Mouse (Mus musculus): ENCODE results near the gene Antxr1.

The Antxr1 gene

DNA sequence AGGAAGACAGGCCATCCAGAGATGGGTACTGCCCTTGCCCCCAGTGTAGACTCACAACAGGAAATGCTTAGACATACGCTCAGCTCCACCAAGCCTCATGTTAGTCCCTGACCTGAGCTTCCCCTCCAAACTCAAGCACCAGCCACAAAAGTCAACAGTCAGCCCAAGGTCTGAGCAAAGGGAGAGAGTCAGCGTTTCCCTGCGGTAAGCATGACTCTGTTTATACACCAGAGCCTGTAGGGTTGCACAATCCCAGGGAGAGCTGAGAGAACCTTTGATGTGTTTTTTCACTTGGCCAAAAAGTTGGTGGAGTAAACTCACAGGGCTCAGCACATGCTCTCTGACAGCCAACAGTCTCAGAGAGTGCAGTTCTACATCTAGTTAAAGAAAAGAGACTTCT is 145.9 kb downstream of the Antxr1 start:
- no peak for DNase-seq (ENCODE audit: low spot score in 2 of 2)

DNA sequence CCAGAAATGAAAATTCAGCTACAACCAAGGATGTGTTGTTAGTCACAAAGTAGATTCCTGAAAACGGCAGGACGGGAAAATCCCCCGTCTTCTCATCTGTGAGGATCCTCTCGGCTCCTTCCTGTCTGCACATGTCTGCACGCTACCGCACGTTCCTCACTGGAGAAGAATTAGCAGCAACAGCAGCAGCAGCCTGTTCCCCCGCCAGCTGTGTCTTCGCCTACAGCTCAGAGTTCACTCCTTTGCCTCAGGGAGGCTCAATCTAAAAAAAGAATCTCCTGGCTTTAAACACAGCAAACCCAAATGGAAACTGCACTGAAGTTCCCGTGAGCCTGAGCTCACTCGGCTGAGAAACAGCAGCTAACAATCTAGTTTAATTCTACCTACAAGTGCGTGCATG is 148.6 kb downstream of the Antxr1 start:
- DNase-seq (ENCODE audit: low spot score in 2 of 2): peak; percentile 80 to 86

DNA sequence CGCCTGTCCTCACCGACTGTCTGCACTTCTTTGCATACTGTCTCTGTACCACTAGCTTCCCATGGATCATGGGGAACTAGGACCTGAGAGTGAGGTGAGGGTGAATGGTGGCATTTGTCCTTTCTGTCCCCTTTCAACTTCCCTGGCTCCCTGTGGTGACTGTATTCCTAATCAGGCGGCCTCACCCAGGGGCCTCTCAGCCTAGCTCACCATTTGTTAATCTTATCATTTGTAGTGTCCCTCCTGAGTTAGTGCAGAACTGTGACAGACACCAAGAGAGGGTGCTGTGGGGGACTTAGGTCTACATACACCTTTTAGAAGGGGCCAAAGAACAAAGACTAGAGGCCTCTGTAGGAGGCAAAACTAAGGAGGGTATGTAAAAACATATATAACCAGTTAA is 151.2 kb downstream of the Antxr1 start:
- DNase-seq (ENCODE audit: low spot score in 2 of 2): no peak

DNA sequence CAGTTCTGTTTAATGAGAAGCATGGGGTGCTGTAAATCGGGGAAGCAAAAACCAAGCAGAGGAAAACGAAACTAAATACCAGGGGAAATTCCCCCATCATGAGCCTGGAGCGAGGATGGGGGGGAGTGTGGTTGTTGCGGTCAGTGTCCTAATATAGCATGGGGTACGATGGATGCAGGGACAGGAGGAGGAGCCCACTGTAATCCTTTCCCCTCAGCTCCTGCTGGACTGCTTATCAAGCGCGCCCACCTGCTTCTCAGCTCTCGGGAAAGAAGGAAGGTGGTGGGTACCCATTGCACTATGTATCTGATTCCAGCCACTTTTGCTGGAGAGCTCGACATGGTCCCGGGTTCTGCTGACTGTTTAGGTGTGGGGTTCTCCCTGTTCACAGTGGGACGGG is 151.6 kb downstream of the Antxr1 start:
- no peak for DNase-seq (ENCODE audit: low spot score in 2 of 2)

DNA sequence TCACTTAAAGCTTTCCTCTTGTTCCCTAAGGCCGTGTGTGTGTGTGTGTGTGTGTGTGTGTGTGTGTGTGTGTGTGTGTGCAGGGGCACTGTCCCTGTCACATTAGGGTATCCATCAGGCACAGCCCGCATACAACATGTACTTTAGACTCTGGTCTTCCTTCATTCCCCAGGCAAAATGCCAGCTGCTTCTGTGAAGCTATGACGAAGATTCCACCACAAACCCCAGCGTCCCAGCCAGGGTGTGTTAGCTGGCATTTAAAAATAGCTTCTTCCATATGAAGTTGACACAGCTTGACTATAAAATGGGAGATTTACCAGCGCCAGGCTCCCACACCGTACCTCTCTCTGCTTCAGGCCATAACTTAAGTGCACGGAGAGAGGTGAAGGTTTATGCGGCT is 152.5 kb downstream of the Antxr1 start:
- DNase-seq (ENCODE audit: low spot score in 2 of 2): peak; percentile 91 to 94

DNA sequence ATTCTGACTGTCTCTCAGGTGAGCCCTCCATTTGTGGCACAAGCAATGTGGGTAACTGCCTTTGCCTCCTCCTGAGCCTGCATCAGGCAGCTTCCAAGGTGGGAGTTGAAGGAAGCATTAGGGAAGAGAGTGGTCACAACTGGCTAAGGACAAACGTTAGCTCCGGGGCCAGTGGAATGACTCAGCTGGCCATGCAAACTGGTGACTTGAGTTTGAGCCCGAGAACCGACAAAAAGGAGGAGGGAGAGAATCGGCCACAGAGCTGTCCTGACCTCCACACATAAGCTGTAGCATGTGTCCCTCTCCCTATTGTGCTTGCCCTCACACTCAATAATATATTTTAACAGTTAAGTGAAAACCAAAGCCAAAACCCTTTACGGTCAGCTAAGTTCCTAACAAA is 152.9 kb downstream of the Antxr1 start:
- no peak for DNase-seq (ENCODE audit: low spot score in 2 of 2)

DNA sequence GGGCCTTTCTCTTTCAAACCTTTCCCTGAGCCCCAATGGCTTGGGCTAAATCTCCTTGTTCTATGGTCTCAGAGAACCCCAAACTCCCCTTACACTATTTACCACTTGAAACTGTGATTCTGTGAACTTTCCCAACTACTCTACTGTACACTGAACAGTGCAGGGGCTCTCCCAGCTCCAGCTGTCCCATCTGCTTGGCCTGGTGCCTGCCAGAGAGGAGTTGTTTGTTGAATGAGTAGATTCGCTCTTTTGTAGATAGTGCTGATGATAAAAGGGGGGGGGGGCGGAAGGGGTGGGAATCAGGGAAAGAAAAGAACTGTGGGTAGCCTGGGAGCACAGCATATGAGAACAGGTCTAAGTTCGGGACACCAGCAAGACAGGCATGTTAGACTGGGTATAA is 164.2 kb downstream of the Antxr1 start:
- DNase-seq (ENCODE audit: low spot score in 2 of 2): no peak

DNA sequence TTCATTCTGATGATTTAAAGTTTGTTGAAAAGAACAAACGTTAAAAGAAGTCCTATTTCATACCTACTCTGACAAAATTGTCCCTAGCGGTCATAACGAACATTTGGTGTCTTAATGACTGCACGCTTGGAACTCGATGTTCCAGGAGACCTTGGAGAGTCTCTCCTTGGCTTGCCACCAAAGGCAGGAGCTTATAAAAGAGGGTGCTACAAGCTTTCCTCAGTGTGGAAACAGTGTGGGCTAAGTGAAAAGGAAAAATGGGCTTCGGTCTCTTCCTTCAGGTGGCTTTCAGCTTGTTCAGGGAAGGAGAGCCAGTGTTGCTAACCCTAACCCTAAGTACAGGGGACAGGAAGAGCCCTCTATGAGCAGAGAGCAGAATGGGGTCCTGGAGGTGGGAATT is 164.7 kb downstream of the Antxr1 start:
- peak in 1 of 2 experiments; percentile 37 for DNase-seq (ENCODE audit: low spot score in 2 of 2)

DNA sequence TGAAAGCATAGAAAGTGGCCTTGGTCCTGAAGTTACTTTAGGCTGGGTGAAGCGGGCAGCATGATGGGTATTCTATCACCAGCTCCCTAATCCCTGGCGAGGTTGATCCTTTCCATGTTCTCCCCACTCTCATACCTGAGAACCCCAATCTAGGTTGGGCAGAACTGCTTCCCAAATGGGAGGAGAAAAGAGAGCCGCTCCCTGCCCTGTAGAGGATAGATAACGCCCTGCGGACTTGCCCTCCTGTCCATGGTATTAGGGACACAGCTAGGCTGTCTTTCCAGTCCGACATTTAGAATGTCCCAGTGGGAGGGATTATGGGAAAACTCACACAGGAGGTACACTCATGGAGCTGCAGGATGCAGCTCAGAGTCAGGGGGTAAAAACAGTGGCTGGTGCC is 165.3 kb downstream of the Antxr1 start:
- DNase-seq (ENCODE audit: low spot score in 2 of 2): no peak

DNA sequence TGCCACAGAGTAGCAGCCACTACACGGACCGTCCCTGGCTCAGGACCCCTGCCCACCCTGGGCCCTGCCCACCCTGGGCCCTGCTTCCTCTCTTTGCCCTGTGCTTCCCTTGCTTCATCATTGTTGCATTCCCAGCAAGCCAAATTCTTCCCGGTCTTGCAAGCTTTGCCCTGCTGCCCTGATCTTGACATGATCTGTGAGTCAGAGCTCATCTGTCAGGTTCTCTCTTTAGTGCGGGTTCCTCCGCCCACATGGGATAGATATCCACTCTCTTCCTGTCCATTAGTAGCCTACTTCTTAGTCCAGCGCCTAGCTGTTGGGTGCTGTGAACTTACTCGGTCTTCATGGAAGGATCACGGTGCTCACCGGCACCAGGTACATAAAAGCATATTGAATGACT is 167.6 kb downstream of the Antxr1 start:
- no peak for DNase-seq (ENCODE audit: low spot score in 2 of 2)

DNA sequence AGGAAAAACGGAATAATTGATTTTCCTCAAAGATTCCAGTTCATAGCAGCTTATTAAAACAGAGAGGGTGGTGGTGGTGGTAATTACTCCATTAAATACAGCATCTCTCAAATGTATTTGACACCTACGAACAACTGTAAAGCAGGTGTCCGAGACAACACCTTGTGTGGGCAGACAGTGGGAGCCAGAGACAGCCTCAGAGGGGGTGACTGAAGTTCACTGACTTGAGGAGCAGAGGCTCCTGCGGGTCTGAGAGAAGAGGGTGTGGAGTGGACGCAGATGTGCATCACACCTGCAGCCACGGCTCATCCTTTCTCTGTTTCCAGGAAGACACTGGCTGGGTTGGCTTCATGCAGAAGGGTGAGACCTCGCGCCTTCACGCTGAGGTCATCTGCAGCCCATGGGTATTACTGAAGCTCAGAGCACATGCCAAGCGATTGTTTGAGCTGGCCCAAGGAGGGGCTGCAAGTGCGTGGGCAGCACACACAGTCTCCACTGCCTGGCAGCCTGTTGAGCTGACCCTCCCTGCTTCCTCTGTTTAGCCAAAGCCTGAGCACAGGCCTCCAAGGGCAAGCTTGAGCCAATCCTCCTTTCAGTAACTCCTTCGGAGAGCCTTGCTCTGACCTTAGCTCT is 168.8 kb downstream of the Antxr1 start:
- no peak for DNase-seq (ENCODE audit: low spot score in 2 of 2)

DNA sequence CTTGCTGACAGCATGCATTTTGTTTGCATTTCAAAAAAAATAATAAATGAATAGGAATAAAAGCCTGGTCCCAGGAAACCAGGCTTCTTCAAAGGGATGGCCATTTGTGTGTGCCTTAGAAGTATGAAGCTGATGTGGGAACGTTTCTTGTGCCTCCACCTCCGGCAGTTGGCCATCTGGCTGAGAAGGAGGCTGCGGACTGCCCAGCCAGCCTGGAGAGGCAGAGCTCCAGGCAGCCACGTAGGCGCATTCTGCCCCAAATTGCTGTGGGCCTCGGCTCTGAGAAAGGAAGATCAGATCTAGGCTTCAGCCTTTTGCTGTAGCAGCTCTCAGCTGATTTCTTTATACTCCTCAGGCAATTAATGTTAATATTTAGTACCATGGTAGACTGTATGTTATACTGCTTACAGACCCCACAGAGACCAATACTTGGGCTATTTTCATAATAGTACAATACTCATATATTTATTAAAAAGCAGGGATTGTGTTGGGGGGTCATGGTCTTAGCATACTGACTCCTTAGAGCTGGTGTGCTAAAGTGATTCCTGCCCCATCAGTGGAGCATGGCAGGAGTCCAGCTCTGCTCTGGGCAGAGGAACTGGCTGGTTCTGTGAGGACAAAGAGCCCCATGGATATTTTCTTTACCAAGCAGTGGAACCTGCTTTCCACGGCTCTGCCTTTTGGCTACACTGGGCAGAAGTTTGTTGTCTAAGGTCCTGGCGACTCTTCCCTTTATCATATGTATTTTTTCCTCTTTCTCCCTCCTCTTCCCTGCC is 169.9 kb downstream of the Antxr1 start:
- DNase-seq (ENCODE audit: low spot score in 2 of 2): peak; percentile 69 to 70

DNA sequence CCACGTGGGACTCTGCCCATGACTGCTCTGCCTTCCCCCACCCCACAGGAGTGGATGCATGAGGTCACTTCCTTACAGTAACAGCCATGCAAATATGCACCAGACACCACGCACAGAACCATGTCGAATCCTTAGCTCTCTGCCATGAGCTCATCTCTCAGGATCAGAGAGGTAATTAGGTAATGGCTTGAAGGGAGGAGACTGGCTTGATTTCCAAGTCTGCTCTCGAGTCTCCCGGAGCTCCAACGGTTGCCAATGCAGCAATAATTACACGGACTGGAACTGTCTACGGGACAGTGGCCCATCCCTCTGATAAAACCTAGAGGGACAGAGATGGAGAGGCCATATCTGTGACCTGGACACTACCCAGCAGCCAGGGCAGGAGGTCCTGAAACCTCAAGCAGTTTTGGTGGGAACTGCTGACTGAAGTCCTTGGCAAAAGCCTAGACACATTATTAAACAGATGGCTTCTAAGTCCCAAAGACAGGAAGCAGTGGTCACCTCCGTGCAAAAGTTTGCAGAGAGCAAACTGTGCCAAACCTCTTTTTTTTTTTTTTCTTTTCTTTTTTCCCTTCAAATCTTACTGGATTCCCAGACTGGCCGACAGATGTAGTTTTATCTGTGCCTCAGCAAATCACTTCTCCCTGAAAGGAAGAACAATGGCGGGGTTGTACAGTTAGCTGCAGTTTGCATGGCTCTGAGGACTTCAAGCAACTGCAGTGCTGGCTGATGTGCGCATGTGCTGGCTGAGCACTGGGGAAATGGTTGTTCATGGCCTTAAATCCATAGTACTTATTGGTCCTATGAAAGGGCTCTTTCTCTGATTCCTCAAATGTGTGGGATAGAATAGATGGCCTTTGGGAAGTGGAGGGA is 174.0 kb downstream of the Antxr1 start:
- DNase-seq (ENCODE audit: low spot score in 2 of 2): no peak

DNA sequence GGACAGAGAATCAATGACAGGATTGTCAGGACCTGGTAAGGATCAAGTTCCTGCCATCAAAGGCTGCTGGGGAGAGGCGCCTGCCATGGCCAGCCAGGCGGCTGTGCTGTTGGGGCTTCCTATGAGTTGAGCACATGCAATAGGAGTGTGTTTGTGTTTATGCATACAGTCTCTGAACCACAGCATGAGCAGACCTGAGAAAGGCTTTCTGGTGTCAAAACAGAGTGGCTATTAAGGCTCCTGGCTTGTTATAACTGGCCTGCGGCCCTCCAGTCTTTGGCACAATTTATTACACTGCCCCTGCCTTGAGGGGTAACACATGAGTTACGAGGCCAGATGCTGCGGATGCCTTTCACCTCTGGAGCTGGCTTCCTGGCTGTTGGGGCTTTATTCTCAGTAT is 175.4 kb downstream of the Antxr1 start:
- DNase-seq (ENCODE audit: low spot score in 2 of 2): no peak

DNA sequence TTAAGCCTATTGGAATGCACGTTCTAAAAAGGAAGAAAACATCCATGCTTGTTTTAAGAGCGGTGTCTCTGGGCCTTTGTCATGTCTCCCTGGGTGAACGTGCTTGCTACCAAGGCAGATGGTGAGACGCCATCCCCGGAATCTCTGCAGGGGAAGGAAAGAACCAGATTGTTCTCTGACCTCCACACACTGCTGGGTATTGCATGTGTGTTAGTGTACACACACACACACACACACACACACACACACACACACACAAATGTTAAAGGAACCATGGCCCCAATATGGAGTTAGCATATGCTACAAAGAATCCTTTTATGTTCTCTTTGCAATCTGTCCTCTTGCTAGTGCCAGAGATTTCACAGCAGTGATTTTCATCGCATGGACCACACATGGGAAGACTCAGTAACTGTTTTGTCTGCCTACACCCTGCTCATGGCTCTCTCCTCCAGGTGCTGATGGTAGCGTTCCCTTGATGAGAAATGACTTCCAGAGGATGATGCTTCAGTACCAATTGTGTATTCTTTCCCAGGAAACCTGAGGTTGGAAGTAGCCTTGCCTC is 177.5 kb downstream of the Antxr1 start:
- no peak for DNase-seq (ENCODE audit: low spot score in 2 of 2)

DNA sequence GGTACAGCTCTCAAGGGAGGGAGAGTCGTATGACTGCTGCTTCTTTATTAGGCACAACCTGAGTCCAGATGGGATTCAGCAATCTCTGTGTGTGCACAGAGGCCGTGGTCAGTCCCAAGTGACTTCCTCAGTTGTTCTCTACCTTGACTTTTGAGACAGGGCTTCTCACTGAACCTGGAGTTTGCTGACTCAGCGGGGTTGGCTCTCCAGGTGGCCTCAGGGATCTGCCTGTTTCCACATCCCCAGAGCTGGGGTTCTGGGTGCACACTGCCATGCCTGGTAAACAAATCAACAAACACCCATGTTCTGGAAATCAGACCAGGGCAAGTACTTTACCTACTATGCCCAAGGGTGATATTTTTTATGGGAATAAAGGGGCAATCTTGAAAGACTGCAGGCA is 181.8 kb downstream of the Antxr1 start:
- DNase-seq (ENCODE audit: low spot score in 2 of 2): no peak

DNA sequence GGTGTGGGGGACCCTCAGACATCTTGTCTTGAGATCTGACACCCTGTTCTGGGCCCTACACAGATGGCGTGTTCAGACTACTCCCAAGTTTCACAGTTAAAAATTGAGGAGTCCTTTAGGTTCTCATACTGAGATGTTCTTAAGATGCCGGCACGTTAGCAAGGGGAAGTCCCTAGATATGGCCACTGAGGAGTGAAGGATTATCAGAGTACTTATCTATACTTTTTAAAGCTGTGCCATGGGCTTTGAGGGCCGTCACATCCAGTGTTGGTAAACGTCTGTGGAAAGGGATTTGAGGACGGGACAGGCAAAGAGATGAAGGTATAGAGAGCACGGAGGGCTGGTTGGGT is 182.4 kb downstream of the Antxr1 start:
- DNase-seq (ENCODE audit: low spot score in 2 of 2): no peak

DNA sequence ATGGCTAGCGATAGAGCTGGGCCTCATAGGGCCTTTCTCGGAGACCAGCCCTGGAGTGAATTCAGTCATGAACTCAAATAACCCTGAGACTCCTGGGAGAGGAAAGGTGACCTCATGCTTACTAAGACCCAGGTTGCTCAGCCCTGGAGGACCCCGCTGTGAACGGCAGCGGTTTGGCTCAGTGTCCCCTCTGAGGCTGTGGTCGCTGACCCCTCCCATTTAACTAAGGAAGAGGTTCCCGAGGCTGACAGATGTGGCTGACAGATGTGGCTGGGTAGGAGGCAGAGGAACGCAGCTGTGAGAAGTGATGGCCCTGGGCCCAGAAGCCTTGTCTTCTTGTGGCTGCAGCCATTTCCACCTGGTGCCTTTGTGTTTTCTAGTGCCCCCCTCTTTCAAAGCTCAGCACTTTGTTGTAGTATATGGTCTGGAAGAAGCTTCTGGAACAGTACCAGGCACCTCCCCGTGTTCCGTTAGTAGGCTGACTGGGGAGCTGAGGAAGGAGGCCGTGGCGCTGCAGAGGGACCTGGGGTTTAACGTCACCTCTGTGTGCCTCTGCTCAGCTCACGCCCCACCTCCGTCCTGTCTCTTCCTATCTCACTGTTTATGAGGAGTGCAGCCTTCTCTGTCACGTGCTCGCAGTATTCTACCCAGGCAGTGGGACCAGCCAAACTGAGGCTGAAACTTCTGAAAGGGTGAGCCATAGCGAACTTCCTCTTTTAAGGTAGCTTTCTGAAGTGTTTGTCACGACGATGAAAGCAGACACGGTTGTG is 183.0 kb downstream of the Antxr1 start:
- no peak for DNase-seq (ENCODE audit: low spot score in 2 of 2)

DNA sequence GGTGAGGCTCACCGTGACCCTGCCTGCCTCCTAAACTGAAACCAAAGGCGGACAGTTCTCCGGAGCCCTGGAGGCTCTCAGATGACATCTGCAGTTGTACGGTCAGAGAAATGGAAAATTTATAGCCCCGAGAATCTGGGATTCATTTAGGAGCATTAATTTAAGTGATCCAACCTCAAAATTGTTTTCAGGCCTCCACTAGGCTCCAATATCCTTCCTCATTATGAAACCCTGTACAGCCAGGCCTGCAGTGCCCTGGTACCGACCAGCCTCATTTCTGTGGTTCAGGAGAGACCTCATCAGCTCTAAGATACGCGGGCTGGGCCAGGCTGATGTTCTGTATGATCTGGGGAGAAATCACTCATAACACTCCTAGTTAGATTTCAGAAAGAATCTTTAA is 184.2 kb downstream of the Antxr1 start:
- no peak for DNase-seq (ENCODE audit: low spot score in 2 of 2)

DNA sequence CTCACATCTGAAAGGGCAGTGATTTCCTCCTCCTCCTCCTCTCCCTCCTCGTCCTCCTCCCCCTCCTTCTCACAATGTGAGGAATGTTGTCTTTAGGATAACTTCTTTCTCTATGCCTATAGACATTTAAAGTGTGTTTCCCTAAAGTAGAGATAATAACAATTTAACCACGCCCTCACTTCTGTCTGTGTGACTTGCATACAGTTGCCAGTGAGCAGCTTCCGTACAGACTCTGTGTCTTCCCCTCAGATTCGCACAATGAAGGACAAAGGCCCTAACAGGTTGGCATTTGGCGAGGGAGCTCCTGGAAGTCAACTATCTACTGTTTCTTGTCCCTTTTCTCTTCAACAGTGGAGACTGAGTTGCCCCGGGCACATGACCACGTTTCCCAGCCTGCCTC is 185.2 kb downstream of the Antxr1 start:
- no peak for DNase-seq (ENCODE audit: low spot score in 2 of 2)

DNA sequence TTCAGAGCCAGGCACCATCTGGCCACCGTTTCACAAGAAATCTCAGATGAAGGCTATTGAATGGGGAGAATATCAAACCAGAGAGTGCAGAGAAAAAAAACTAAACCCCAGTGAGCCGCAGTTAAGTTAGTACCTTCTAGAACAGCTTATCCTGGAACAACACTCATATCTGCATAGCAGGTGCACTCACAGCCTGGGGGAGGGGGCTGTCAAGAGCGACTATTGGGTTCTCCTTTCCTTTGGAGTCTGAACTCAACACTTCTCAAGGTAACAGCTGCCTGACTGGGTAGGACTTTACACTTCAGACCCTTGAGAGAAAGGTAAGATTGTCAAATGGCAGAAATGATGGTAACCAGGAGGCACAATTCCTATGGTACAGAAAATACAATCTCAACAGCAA is 187.7 kb downstream of the Antxr1 start:
- no peak for DNase-seq (ENCODE audit: low spot score in 2 of 2)

DNA sequence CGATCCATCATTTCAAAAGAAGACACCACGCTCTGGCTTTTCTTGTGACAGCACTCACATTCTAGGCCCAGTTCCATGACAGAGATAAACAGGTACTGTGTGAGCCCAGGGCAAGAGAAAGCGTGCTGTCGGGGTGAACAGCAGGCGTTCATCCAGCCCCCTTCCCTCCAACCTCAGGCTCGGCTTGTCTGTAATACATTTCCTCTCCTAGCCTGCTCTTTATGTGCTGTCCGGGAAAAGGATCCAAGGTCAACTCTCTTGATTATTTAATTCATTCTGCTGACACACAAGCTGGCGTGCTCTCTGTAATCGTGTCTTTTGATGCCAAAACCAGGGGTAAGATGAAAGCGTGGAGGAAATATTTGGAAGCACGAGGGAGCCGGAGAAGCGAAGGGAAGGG is 192.0 kb downstream of the Antxr1 start:
- DNase-seq (ENCODE audit: low spot score in 2 of 2): no peak

Measured in right cerebral cortex, postnatal 10 days (tissue).